Mouse (Mus musculus): ENCODE data around the gene Pitpnm1. TPM values are rescaled to one million over a fixed set of nuclear protein-coding genes. Genes with fewer than 3 reads are reported as not detected.

Gene Pitpnm1
- total and polyA plus RNA-seq, 3 experiments, result 15.9 to 43.8 (median 34.7) TPM

DNA sequence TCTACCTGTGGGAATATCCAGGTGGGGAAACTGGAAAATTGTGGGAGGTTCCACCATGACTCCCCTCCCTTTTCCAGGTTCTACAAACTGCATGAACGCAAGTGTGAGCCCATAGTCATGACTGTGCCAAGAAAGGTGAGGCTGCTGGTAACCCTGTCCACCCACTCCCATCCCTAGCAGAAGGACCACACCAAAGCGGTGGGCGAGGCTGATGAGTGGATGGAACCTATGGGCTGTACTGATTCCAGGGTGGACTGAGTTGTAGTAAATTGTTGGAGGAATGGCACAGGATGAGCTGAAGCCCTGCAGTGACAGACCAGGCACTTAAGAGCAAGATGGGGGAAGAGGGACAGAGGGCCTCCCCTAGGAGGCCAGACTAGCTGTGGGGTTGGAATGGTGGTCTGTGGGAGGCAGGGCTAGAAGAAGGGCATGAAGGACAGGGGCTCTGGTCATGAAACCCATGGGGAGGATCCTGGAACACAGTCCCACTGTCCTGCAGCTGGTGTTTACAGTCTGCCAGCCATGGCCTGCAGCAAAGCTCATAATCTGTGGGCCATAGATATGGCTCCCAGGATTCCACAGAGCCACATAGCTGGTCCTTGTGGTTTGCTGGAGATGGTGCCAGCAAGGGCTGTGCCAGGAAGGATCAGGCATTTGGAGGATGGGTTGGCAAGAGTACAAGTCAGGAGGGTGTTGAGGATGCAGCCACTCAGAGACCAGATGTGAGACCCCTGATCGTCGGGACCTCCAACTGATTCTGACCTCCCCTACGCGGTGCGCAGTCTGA is 52.8 kb downstream of the Pitpnm1 start:
- peak overlapping the region; percentile 14; the same call in 1 of the 2 replicates for H3K27ac ChIP-seq (ENCODE audit: insufficient read depth, low read depth)
- no peak for TF ChIP-seq CHD2 (IDR thresholded peaks at IDR 0.05; ENCODE audit: low read length)
- no peak for TF ChIP-seq USF2 (conservative IDR thresholded peaks at IDR 0.05; ENCODE audit: low read depth, low read length)
- TF ChIP-seq MAX (IDR thresholded peaks at IDR 0.05; ENCODE audit: low read length), result no peak
- TF ChIP-seq MXI1 (IDR thresholded peaks at IDR 0.05; ENCODE audit: low read depth, low read length), result no peak
- TF ChIP-seq BHLHE40 (IDR thresholded peaks at IDR 0.05; ENCODE audit: low read depth, low read length), result no peak
- TF ChIP-seq NELFE (IDR thresholded peaks at IDR 0.05; ENCODE audit: low read depth, low read length), result no peak
- TF ChIP-seq PAX5 (IDR thresholded peaks at IDR 0.05; ENCODE audit: low read length), result no peak
- no peak for TF ChIP-seq MAFK (IDR thresholded peaks at IDR 0.05; ENCODE audit: insufficient replicate concordance, low read length)
- TF ChIP-seq MAZ (IDR thresholded peaks at IDR 0.05; ENCODE audit: low read depth, low read length), result no peak
- no peak for TF ChIP-seq ZNF384 (IDR thresholded peaks at IDR 0.05; ENCODE audit: low read depth, low read length)
- no peak for TF ChIP-seq TCF12 (IDR thresholded peaks at IDR 0.05; ENCODE audit: low read depth, low read length)
- TF ChIP-seq MYC (IDR thresholded peaks at IDR 0.05; ENCODE audit: low read depth, low read length), result no peak
- no peak for TF ChIP-seq ELF1 (IDR thresholded peaks at IDR 0.05; ENCODE audit: low read depth, low read length)
- TF ChIP-seq MEF2A (IDR thresholded peaks at IDR 0.05; ENCODE audit: borderline replicate concordance, low read depth, low read length), result no peak
- peaks cover 35% of the 10 kb centered on the region for H3K79me2 ChIP-seq (replicated peaks; ENCODE audit: control insufficient read depth, extremely low read depth, insufficient read depth, poor library complexity, severe bottlenecking)
- no peak overlapping the region for H3K9ac ChIP-seq (ENCODE audit: insufficient read depth, low read depth)
- peaks cover 46 to 66% of the 10 kb centered on the region in 2 experiments for H3K36me3 ChIP-seq (replicated peaks in 1 of 2; ENCODE audit: control insufficient read depth in 1 of 2, insufficient read depth in 1 of 2, low read length in 1 of 2)
- H3K4me3 ChIP-seq (replicated peaks in 1 of 3; ENCODE audit: low read depth in 2 of 3, low read length in 2 of 3, poor library complexity in 1 of 3), result no peak overlapping the region
- peaks cover 37 to 69% of the 10 kb centered on the region in 2 experiments for H3K4me1 ChIP-seq (ENCODE audit: control insufficient read depth in 1 of 2, insufficient read depth in 2 of 2)
- dilution Hi-C loops (cut with MboI; ENCODE audit: extremely low pct_ligation_motif_present, extremely low pct_unique_long_range_greater_than_20kb, low sequenced_read_pairs) (no loop called here), in situ Hi-C loops (cut with MboI; ENCODE audit: low pct_ligation_motif_present, low pct_unique_long_range_greater_than_20kb, low sequenced_read_pairs) (no loop called here)
- H3K4me2 ChIP-seq (ENCODE audit: insufficient read depth, low read depth, poor library complexity, severe bottlenecking), result no peak overlapping the region
- DNase-seq (ENCODE audit: extremely low read depth), result no peak
- H3K27me3 ChIP-seq (replicated peaks), result no peaks in the 10 kb centered on the region
- H3K9me3 ChIP-seq (replicated peaks; ENCODE audit: low read length), result no peaks in the 10 kb centered on the region

DNA sequence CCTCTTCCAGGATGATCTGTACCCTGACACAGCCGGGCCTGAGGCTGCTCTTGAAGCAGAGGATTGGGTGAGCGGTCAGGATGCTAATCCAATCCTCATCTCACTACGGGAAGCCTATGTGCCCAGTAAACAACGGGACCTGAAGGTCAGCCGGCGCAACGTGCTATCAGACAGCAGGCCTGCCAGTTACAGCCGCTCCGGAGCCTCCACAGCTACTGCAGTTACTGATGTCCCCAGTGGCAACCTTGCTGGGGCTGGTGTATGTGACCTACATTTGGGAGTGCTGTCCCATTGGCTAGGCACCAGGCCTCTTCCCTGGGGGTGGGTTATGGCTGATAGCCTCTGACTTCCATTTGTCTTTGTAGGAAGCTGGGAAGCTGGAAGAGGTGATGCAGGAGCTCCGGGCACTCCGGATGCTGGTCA is 53.4 kb downstream of the Pitpnm1 start, which contains the start of gene Ptprcap:
Ptprcap (plus strand) TSS at position 373 of the 423 bp plus-strand sequence.
- H3K36me3 ChIP-seq (replicated peaks in 1 of 2; ENCODE audit: control insufficient read depth in 1 of 2, insufficient read depth in 1 of 2, low read length in 1 of 2), result peaks cover 52 to 72% of the 10 kb centered on the region in 2 experiments
- H3K27ac ChIP-seq (ENCODE audit: insufficient read depth, low read depth), result peak within 1 kb of the TSS; percentile 90
- no peaks in the 10 kb centered on the region for H3K9me3 ChIP-seq (replicated peaks; ENCODE audit: low read length)
- TF ChIP-seq JUND (conservative IDR thresholded peaks at IDR 0.05; ENCODE audit: low read depth, low read length), result no peak
- dilution Hi-C loops (cut with MboI; ENCODE audit: extremely low pct_ligation_motif_present, extremely low pct_unique_long_range_greater_than_20kb, low sequenced_read_pairs), result no loop called here
- in situ Hi-C loops (cut with MboI; ENCODE audit: low pct_ligation_motif_present, low pct_unique_long_range_greater_than_20kb, low sequenced_read_pairs), result no loop called here
- H3K79me2 ChIP-seq (replicated peaks; ENCODE audit: control insufficient read depth, extremely low read depth, insufficient read depth, poor library complexity, severe bottlenecking), result peaks cover 32% of the 10 kb centered on the region
- peaks cover 34 to 69% of the 10 kb centered on the region in 2 experiments for H3K4me1 ChIP-seq (ENCODE audit: control insufficient read depth in 1 of 2, insufficient read depth in 2 of 2)
- peak within 1 kb of the TSS; percentile 96 for H3K9ac ChIP-seq (ENCODE audit: insufficient read depth, low read depth)
- H3K4me3 ChIP-seq (replicated peaks in 1 of 3; ENCODE audit: low read depth in 2 of 3, low read length in 2 of 3, poor library complexity in 1 of 3), result peak within 1 kb of the TSS; percentile 72 to 82 (median 73)
- no peak for DNase-seq (ENCODE audit: extremely low read depth)
- H3K27me3 ChIP-seq (replicated peaks), result no peaks in the 10 kb centered on the region
- peak within 1 kb of the TSS; percentile 52 for H3K4me2 ChIP-seq (ENCODE audit: insufficient read depth, low read depth, poor library complexity, severe bottlenecking)
